Mouse (Mus musculus): ENCODE measurements around the gene Gsta3.
"Not testable (repeated sequence)": the region's sequence is repeated elsewhere in the genome, so short reads cannot be mapped to it uniquely, and the experiment has no call there.

Gsta3 gene

DNA sequence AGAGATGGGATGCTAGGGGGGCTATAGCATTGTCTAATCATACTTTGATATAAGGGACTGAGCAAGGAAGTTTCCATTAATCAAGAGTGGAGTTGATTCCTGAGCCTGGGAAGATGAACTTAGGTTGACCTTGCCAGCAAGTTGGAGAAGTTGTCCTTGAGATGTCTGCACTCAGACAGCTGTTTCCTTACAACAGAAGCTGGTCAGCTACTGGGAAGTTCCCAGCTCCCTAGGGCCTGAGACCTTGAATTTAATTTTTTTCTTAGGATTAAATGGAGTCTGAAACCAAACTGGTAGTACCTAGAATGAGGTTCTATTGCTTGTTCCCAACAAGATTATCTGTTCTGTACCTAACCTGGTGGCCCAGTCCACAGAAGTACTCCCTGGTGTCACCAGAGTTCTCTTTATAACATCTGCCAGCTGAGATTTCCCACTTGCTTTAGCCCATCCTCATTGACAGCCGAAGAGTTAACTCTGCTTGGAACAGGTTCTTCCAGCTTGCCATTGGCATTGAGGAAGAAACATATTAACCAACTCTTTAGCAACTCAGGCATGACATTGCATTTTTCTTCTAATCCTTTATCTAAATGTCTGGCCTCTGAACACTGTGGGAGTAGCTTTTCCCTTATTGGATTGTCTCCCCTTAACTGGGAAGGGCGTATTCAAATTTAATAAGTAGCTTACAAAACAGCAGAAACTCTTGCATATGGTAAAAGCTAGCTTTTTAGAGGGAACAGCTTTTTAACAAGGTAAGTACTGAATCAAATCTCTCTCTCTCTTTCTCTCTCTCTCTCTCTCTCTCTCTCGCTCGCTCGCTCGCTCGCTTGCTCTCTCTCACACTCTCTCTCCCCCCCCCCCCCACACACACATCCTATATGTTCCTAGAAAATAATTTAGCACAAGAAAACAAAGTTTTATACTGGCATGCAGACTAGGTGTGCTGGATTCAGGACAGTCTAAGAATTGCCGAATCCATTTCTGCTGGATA is at the start of gene Gsta3:
Gene Gsta3, plus strand, starts transcription at position 679 of the 988 bp plus-strand sequence.
- no peak for DNase-seq (ENCODE audit: low read depth, low spot score)

DNA sequence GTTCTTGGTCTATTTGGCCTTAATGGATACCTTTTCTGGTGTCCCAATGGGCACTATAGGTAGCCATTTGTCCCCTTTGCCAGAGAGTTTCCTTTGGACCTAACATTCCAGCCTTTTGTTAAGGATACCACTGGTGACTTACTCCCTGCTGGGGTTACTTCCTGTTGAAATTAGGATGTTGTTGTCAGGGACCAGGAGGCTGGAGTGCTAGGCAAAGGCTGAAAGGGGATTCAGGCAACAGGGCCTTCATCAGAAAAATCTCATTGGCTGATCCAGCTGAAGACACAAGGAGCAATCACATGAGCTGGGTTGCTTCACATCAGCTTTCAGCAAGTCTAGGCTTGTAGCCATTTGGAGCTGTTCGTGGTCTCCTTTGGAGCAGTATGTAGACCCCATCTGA is 34.1 kb upstream of the Gsta3 start:
- no peak for DNase-seq (ENCODE audit: low read depth, low spot score)

- DNase-seq (ENCODE audit: low read depth, low spot score) = not testable (repeated sequence)
These were observed 26.9 kb upstream of the Gsta3 start for GRCm38 (mm10) chr1:21213537-21213936.

DNA sequence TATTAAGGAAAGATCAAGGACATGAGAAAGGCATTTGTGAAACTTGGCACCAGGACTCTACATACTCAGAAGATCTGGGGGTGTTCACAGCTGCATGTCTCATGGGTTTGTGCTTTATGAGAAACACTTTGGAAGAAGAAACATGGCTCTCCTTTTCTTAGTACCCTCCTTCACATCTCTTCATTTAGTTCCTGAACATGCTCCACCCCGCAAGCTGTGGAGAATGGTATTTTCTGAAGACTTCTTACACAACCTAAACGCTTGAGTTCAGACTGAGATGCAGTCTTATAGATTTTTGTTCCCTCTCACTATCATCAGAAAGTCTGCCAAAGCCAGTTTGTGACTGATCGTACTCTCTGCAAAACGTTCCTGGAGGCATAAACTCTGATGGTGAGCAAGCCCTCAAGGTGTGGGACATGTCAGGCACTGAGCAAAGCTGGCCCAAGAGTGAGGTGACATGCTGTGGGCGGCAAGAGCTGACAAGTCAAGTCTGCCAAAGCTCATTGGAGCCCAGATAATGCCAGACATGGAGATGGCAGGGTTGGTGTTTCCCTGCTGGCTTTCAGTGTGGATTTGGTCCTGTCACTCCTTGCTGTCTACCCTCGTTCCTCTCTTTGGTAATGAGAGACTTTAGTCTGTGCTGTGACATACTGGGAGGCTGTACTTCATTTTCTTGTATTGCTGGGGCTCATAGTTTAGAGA is 26.2 kb upstream of the Gsta3 start:
- DNase-seq (ENCODE audit: low read depth, low spot score) = not testable (repeated sequence)

- peak; percentile 72 for DNase-seq (ENCODE audit: low read depth, low spot score)
These were observed 21.9 kb upstream of the Gsta3 start, which contains the start of gene Tmem14a for GRCm38 (mm10) chr1:21218489-21218919. TSS of gene Tmem14a (plus strand) at chr1:21218575.

- no peak for DNase-seq (ENCODE audit: low read depth, low spot score)
These were observed 12.5 kb upstream of the Gsta3 start for GRCm38 (mm10) chr1:21227756-21228395.

GRCm38 (mm10) chr1:21228740-21229722 is 11.4 kb upstream of the Gsta3 start:
- not testable (repeated sequence) for DNase-seq (ENCODE audit: low read depth, low spot score)

GRCm38 (mm10) chr1:21230376-21230775 is 10.0 kb upstream of the Gsta3 start:
- no peak for DNase-seq (ENCODE audit: low read depth, low spot score)

GRCm38 (mm10) chr1:21231744-21232464 is 8.5 kb upstream of the Gsta3 start:
- no peak for DNase-seq (ENCODE audit: low read depth, low spot score)

- DNase-seq (ENCODE audit: low read depth, low spot score) = no peak
These were observed 7.9 kb upstream of the Gsta3 start for GRCm38 (mm10) chr1:21232516-21232915.

DNA sequence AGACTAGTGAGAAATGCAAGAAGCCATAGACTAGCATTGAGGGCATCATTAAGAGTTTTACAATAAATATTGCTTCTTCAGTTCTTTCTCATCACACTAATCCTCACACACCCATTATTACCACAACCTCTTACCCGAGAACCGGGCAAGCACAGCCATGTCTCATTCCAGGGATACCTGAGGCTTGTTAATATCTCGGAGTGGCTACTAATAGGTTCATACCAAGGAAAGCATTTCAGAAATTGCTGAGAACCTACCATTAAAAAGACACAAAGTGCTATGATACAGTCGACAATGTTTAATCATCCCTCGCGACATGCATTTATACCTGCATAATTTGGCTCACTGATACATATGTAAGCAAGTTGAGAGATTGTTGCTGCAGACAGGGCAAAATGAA is 5.0 kb upstream of the Gsta3 start:
- no peak for DNase-seq (ENCODE audit: low read depth, low spot score)

DNA sequence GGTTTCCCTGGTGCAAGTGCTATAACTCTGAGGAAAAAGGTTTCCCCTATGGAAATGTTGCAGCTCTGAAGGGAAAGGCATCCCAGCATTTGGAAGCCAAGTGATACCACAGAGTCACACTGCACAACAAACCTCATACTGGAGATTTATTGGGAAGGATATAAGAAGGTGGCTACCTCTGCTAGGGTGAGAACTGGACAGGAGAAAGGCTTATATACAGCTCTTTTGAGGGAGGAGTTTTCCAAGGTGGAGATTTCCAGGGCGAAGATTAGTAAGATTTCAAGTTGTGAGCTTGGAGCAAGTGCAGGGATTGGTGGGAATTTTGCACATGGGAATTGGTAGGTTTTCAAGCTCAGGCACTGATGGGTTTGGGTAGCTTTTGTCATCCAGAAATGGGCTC is 707 bp downstream of the Gsta3 start:
- DNase-seq (ENCODE audit: low read depth, low spot score) = no peak

GRCm38 (mm10) chr1:21244290-21244960 is 4.0 kb downstream of the Gsta3 start:
- DNase-seq (ENCODE audit: low read depth, low spot score) = no peak

DNA sequence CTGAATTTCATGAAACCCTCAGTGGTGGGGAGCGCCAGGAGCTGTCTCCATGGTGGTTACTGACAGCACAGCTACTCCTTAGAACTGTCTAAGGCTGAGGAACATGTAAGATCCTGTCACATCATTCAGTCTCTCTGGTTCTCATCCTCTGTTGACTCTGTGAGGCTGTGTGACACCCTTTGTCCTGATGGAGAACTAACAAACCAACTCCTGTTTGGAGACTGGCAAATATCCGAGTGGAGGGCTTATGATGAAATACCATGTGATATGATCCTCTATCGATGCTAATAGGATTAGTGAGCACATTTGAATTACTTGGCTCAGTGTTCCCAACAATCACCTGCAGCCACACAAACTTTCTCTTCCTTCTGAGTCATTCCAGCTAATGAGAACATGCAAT is 5.7 kb downstream of the Gsta3 start:
- no peak for DNase-seq (ENCODE audit: low read depth, low spot score)

- DNase-seq (ENCODE audit: low read depth, low spot score) = no peak
These were observed 7.5 kb downstream of the Gsta3 start for GRCm38 (mm10) chr1:21247896-21248295.

GRCm38 (mm10) chr1:21248560-21249390 is 8.4 kb downstream of the Gsta3 start:
- DNase-seq (ENCODE audit: low read depth, low spot score) = no peak

GRCm38 (mm10) chr1:21251661-21252060 is 11.3 kb downstream of the Gsta3 start:
- no peak for DNase-seq (ENCODE audit: low read depth, low spot score)

- DNase-seq (ENCODE audit: low read depth, low spot score) = no peak
These were observed 12.3 kb downstream of the Gsta3 start for GRCm38 (mm10) chr1:21252566-21253302.
